Mouse (Mus musculus): Measurements from ENCODE around the gene Gm17374. TPM values are rescaled to one million over a fixed set of nuclear protein-coding genes. Genes with fewer than 3 reads are reported as not detected.
"Not testable (repeated sequence)": the region's sequence is repeated elsewhere in the genome, so short reads cannot be mapped to it uniquely, and the experiment has no call there.

The Gm17374 gene
- not detected in 2 replicates for polyA plus RNA-seq (2014; fragmentation: Nextera tagmentation; extraction: Ambion mirVana)

- H3K9ac ChIP-seq (ENCODE audit: low read length); DNase-seq (ENCODE audit: low spot score): not testable (repeated sequence)
- 94% methylated on average over 4 of the region's 4 CpGs for WGBS
Observed at GRCm38 (mm10) chr2:140151743-140152142, at the start of gene Gm17374. TSS of gene Gm17374 (plus strand) at chr2:140152043.

GRCm38 (mm10) chr2:140104951-140105350 lies 46.9 kb upstream of the Gm17374 start:
- ATAC-seq (replicated peaks; ENCODE audit: low FRiP score, low TSS enrichment, low read depth) (no peak), DNase-seq (ENCODE audit: low spot score) (no peak)
- H3K9ac ChIP-seq (ENCODE audit: low read length) = no peak overlapping the region
- no peak overlapping the region for H3K27ac ChIP-seq (ENCODE audit: low read depth)
- no peaks in the 10 kb centered on the region for H3K4me1 ChIP-seq (replicated peaks; ENCODE audit: control insufficient read depth, insufficient read depth, low read length)
- no peak overlapping the region for H3K4me3 ChIP-seq (ENCODE audit: low read depth, low read length)
- H3K36me3 ChIP-seq (ENCODE audit: control insufficient read depth, insufficient read depth, low read length) = no peaks in the 10 kb centered on the region
- WGBS = 61% methylated on average over 3 of the region's 3 CpGs
- no peak overlapping the region for H3K4me2 ChIP-seq (ENCODE audit: low read length)
- no peaks in the 10 kb centered on the region for H3K27me3 ChIP-seq (replicated peaks; ENCODE audit: control insufficient read depth, insufficient read depth, low read length)
- no peaks in the 10 kb centered on the region for H3K9me3 ChIP-seq (ENCODE audit: control insufficient read depth, low read length)

More at GRCm38 (mm10) chr2:140151743-140152142, at the start of gene Gm17374:
- peaks cover 68% of the 10 kb centered on the region for H3K36me3 ChIP-seq (ENCODE audit: control insufficient read depth, insufficient read depth, low read length)
- not testable (repeated sequence) for H3K27ac ChIP-seq (ENCODE audit: low read depth); H3K4me1 ChIP-seq (replicated peaks; ENCODE audit: control insufficient read depth, insufficient read depth, low read length); H3K27me3 ChIP-seq (replicated peaks; ENCODE audit: control insufficient read depth, insufficient read depth, low read length); H3K9me3 ChIP-seq (ENCODE audit: control insufficient read depth, low read length); ATAC-seq (replicated peaks; ENCODE audit: low FRiP score, low TSS enrichment, low read depth); H3K4me3 ChIP-seq (ENCODE audit: low read depth, low read length); H3K4me2 ChIP-seq (ENCODE audit: low read length)

- Histone ChIP-seq H3K9ac (ENCODE audit: low read length) (no peak overlapping the region), H3K4me3 (ENCODE audit: low read depth, low read length) (no peak overlapping the region), H3K36me3 (ENCODE audit: control insufficient read depth, insufficient read depth, low read length) (no peaks in the 10 kb centered on the region), H3K27me3 (replicated peaks; ENCODE audit: control insufficient read depth, insufficient read depth, low read length) (no peaks in the 10 kb centered on the region), H3K9me3 (ENCODE audit: control insufficient read depth, low read length) (no peaks in the 10 kb centered on the region), H3K27ac (ENCODE audit: low read depth) (no peak overlapping the region), H3K4me1 (replicated peaks; ENCODE audit: control insufficient read depth, insufficient read depth, low read length) (no peaks in the 10 kb centered on the region), H3K4me2 (ENCODE audit: low read length) (no peak overlapping the region)
- WGBS = 90% methylated on average over 4 of the region's 4 CpGs
- no peak for DNase-seq (ENCODE audit: low spot score)
- no peak for ATAC-seq (replicated peaks; ENCODE audit: low FRiP score, low TSS enrichment, low read depth)
Observed at GRCm38 (mm10) chr2:140107641-140108040, 44.2 kb upstream of the Gm17374 start.

GRCm38 (mm10) chr2:140108945-140109344 lies 42.9 kb upstream of the Gm17374 start:
- no peak overlapping the region for H3K27ac ChIP-seq (ENCODE audit: low read depth)
- 43% methylated on average over 1 of the region's 1 CpGs for WGBS
- no peak for DNase-seq (ENCODE audit: low spot score)
- no peaks in the 10 kb centered on the region for H3K4me1 ChIP-seq (replicated peaks; ENCODE audit: control insufficient read depth, insufficient read depth, low read length)
- no peaks in the 10 kb centered on the region for H3K9me3 ChIP-seq (ENCODE audit: control insufficient read depth, low read length)
- H3K9ac ChIP-seq (ENCODE audit: low read length) = no peak overlapping the region
- no peaks in the 10 kb centered on the region for H3K27me3 ChIP-seq (replicated peaks; ENCODE audit: control insufficient read depth, insufficient read depth, low read length)
- no peak overlapping the region for H3K4me2 ChIP-seq (ENCODE audit: low read length)
- no peak for ATAC-seq (replicated peaks; ENCODE audit: low FRiP score, low TSS enrichment, low read depth)
- no peak overlapping the region for H3K4me3 ChIP-seq (ENCODE audit: low read depth, low read length)
- no peaks in the 10 kb centered on the region for H3K36me3 ChIP-seq (ENCODE audit: control insufficient read depth, insufficient read depth, low read length)

- Histone ChIP-seq H3K9ac (ENCODE audit: low read length) (no peak overlapping the region), H3K4me1 (replicated peaks; ENCODE audit: control insufficient read depth, insufficient read depth, low read length) (no peaks in the 10 kb centered on the region), H3K4me2 (ENCODE audit: low read length) (no peak overlapping the region), H3K27me3 (replicated peaks; ENCODE audit: control insufficient read depth, insufficient read depth, low read length) (no peaks in the 10 kb centered on the region), H3K4me3 (ENCODE audit: low read depth, low read length) (no peak overlapping the region), H3K9me3 (ENCODE audit: control insufficient read depth, low read length) (no peaks in the 10 kb centered on the region), H3K36me3 (ENCODE audit: control insufficient read depth, insufficient read depth, low read length) (no peaks in the 10 kb centered on the region), H3K27ac (ENCODE audit: low read depth) (no peak overlapping the region)
- DNase-seq (ENCODE audit: low spot score) (no peak), ATAC-seq (replicated peaks; ENCODE audit: low FRiP score, low TSS enrichment, low read depth) (no peak)
- 89% methylated on average over 8 of the region's 8 CpGs for WGBS
Observed at GRCm38 (mm10) chr2:140113851-140114250, 38.0 kb upstream of the Gm17374 start.

- no peak overlapping the region for H3K4me2 ChIP-seq (ENCODE audit: low read length)
- DNase-seq (ENCODE audit: low spot score) (no peak), ATAC-seq (replicated peaks; ENCODE audit: low FRiP score, low TSS enrichment, low read depth) (no peak)
- H3K36me3 ChIP-seq (ENCODE audit: control insufficient read depth, insufficient read depth, low read length) = peaks cover 82% of the 10 kb centered on the region
- 86% methylated on average over 2 of the region's 2 CpGs for WGBS
- H3K27ac ChIP-seq (ENCODE audit: low read depth) = no peak overlapping the region
- no peaks in the 10 kb centered on the region for H3K27me3 ChIP-seq (replicated peaks; ENCODE audit: control insufficient read depth, insufficient read depth, low read length)
- H3K4me3 ChIP-seq (ENCODE audit: low read depth, low read length) = no peak overlapping the region
- no peaks in the 10 kb centered on the region for H3K4me1 ChIP-seq (replicated peaks; ENCODE audit: control insufficient read depth, insufficient read depth, low read length)
- no peaks in the 10 kb centered on the region for H3K9me3 ChIP-seq (ENCODE audit: control insufficient read depth, low read length)
- H3K9ac ChIP-seq (ENCODE audit: low read length) = no peak overlapping the region
Observed at GRCm38 (mm10) chr2:140125516-140125915, 26.3 kb upstream of the Gm17374 start.

GRCm38 (mm10) chr2:140159186-140159730 lies 7.4 kb downstream of the Gm17374 start:
- no peak overlapping the region for H3K27ac ChIP-seq (ENCODE audit: low read depth)
- H3K4me2 ChIP-seq (ENCODE audit: low read length) = no peak overlapping the region
- no peak overlapping the region for H3K4me3 ChIP-seq (ENCODE audit: low read depth, low read length)
- no peak overlapping the region for H3K9ac ChIP-seq (ENCODE audit: low read length)
- DNase-seq (ENCODE audit: low spot score) (no peak), ATAC-seq (replicated peaks; ENCODE audit: low FRiP score, low TSS enrichment, low read depth) (no peak)
- no peaks in the 10 kb centered on the region for H3K27me3 ChIP-seq (replicated peaks; ENCODE audit: control insufficient read depth, insufficient read depth, low read length)
- peaks cover 58% of the 10 kb centered on the region for H3K36me3 ChIP-seq (ENCODE audit: control insufficient read depth, insufficient read depth, low read length)
- H3K4me1 ChIP-seq (replicated peaks; ENCODE audit: control insufficient read depth, insufficient read depth, low read length) = no peaks in the 10 kb centered on the region
- H3K9me3 ChIP-seq (ENCODE audit: control insufficient read depth, low read length) = no peaks in the 10 kb centered on the region
- 81% methylated on average over 3 of the region's 3 CpGs for WGBS

- no peak overlapping the region for H3K4me2 ChIP-seq (ENCODE audit: low read length)
- no peak overlapping the region for H3K9ac ChIP-seq (ENCODE audit: low read length)
- peaks cover 51% of the 10 kb centered on the region for H3K36me3 ChIP-seq (ENCODE audit: control insufficient read depth, insufficient read depth, low read length)
- no peaks in the 10 kb centered on the region for H3K9me3 ChIP-seq (ENCODE audit: control insufficient read depth, low read length)
- no peak for DNase-seq (ENCODE audit: low spot score)
- no peaks in the 10 kb centered on the region for H3K4me1 ChIP-seq (replicated peaks; ENCODE audit: control insufficient read depth, insufficient read depth, low read length)
- no peak overlapping the region for H3K27ac ChIP-seq (ENCODE audit: low read depth)
- 95% methylated on average over 5 of the region's 5 CpGs for WGBS
- no peaks in the 10 kb centered on the region for H3K27me3 ChIP-seq (replicated peaks; ENCODE audit: control insufficient read depth, insufficient read depth, low read length)
- H3K4me3 ChIP-seq (ENCODE audit: low read depth, low read length) = no peak overlapping the region
- ATAC-seq (replicated peaks; ENCODE audit: low FRiP score, low TSS enrichment, low read depth) = no peak
Observed at GRCm38 (mm10) chr2:140163351-140163854, 11.6 kb downstream of the Gm17374 start.

GRCm38 (mm10) chr2:140169057-140169456 lies 17.2 kb downstream of the Gm17374 start:
- ATAC-seq (replicated peaks; ENCODE audit: low FRiP score, low TSS enrichment, low read depth) (no peak), DNase-seq (ENCODE audit: low spot score) (no peak)
- Histone ChIP-seq H3K4me3 (ENCODE audit: low read depth, low read length) (peak overlapping the region; percentile 100; the same call in 1 of the 2 replicates), H3K9ac (ENCODE audit: low read length) (no peak overlapping the region), H3K9me3 (ENCODE audit: control insufficient read depth, low read length) (no peaks in the 10 kb centered on the region), H3K27ac (ENCODE audit: low read depth) (no peak overlapping the region), H3K36me3 (ENCODE audit: control insufficient read depth, insufficient read depth, low read length) (peaks cover 36% of the 10 kb centered on the region), H3K4me2 (ENCODE audit: low read length) (peak overlapping the region; percentile 79), H3K4me1 (replicated peaks; ENCODE audit: control insufficient read depth, insufficient read depth, low read length) (peaks cover 15% of the 10 kb centered on the region), H3K27me3 (replicated peaks; ENCODE audit: control insufficient read depth, insufficient read depth, low read length) (no peaks in the 10 kb centered on the region)
- WGBS = 76% methylated on average over 1 of the region's 1 CpGs
